Mouse (Mus musculus): ENCODE measurements around the gene Prdm13. TPM values are rescaled to one million over a fixed set of nuclear protein-coding genes. Genes with fewer than 3 reads are reported as not detected.

Prdm13 gene
- polyA plus RNA-seq, 1 experiment from 2014 or later, result 0.53 TPM

- Histone ChIP-seq H3K27me3 (ENCODE audit: control insufficient read depth, insufficient read depth, low read length) (no peaks in the 10 kb centered on the region), H3K9me3 (replicated peaks; ENCODE audit: control insufficient read depth, low read length) (no peaks in the 10 kb centered on the region), H3K4me2 (ENCODE audit: low read depth, low read length) (no peak overlapping the region), H3K4me1 (ENCODE audit: control insufficient read depth, insufficient read depth, low read length) (no peaks in the 10 kb centered on the region), H3K9ac (replicated peaks; ENCODE audit: low read length) (no peak overlapping the region), H3K4me3 (ENCODE audit: low read depth, low read length) (no peak overlapping the region), H3K27ac (replicated peaks; ENCODE audit: low read depth, low read length) (no peak overlapping the region), H3K36me3 (replicated peaks; ENCODE audit: control insufficient read depth, insufficient read depth, low read depth, low read length) (no peaks in the 10 kb centered on the region)
- 14% methylated on average over 5 of the region's 5 CpGs for WGBS
- no peak for DNase-seq (ENCODE audit: low spot score)
- ATAC-seq (replicated peaks; ENCODE audit: insufficient number of reproducible peaks, low FRiP score, low TSS enrichment, low read depth), result no peak
These were observed 19.8 kb downstream of the Prdm13 start for GRCm38 (mm10) chr4:21665961-21666360.

DNA sequence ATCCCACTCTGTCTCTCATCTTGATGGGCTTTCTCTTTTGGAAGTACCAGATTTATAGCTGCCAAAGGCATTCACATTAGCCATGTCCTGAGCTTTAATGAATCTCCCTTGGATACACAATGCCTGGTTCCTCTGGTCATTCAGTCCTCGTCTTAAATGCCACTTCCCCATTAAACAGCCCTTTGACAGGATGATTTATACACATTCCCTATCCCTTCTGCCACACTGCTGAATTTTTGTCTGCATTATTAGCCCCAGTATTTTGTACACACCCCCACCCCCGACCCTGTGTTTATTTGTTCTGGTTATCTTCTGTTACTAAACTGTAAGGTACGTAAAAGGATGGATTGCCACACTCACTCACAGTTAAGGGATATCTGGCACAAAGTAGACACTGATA is 27.6 kb downstream of the Prdm13 start:
- DNase-seq (ENCODE audit: low spot score) (no peak), ATAC-seq (replicated peaks; ENCODE audit: insufficient number of reproducible peaks, low FRiP score, low TSS enrichment, low read depth) (no peak)
- H3K36me3 ChIP-seq (replicated peaks; ENCODE audit: control insufficient read depth, insufficient read depth, low read depth, low read length), result no peaks in the 10 kb centered on the region
- H3K4me1 ChIP-seq (ENCODE audit: control insufficient read depth, insufficient read depth, low read length), result no peaks in the 10 kb centered on the region
- no peak overlapping the region for H3K9ac ChIP-seq (replicated peaks; ENCODE audit: low read length)
- no peak overlapping the region for H3K27ac ChIP-seq (replicated peaks; ENCODE audit: low read depth, low read length)
- H3K4me3 ChIP-seq (ENCODE audit: low read depth, low read length), result no peak overlapping the region
- 75% methylated on average over 3 of the region's 3 CpGs for WGBS
- no peaks in the 10 kb centered on the region for H3K27me3 ChIP-seq (ENCODE audit: control insufficient read depth, insufficient read depth, low read length)
- H3K9me3 ChIP-seq (replicated peaks; ENCODE audit: control insufficient read depth, low read length), result no peaks in the 10 kb centered on the region
- H3K4me2 ChIP-seq (ENCODE audit: low read depth, low read length), result no peak overlapping the region

GRCm38 (mm10) chr4:21629275-21629583 is 56.5 kb downstream of the Prdm13 start:
- WGBS, result 83% methylated on average over 2 of the region's 2 CpGs
- Histone ChIP-seq H3K27me3 (ENCODE audit: control insufficient read depth, insufficient read depth, low read length) (no peaks in the 10 kb centered on the region), H3K4me2 (ENCODE audit: low read depth, low read length) (no peak overlapping the region), H3K4me3 (ENCODE audit: low read depth, low read length) (no peak overlapping the region), H3K9ac (replicated peaks; ENCODE audit: low read length) (no peak overlapping the region), H3K4me1 (ENCODE audit: control insufficient read depth, insufficient read depth, low read length) (no peaks in the 10 kb centered on the region), H3K9me3 (replicated peaks; ENCODE audit: control insufficient read depth, low read length) (no peaks in the 10 kb centered on the region), H3K36me3 (replicated peaks; ENCODE audit: control insufficient read depth, insufficient read depth, low read depth, low read length) (no peaks in the 10 kb centered on the region), H3K27ac (replicated peaks; ENCODE audit: low read depth, low read length) (no peak overlapping the region)
- ATAC-seq (replicated peaks; ENCODE audit: insufficient number of reproducible peaks, low FRiP score, low TSS enrichment, low read depth) (0 out of 2 replicates have a peak, but pooled peaks have one; percentile 34), DNase-seq (ENCODE audit: low spot score) (no peak)

DNA sequence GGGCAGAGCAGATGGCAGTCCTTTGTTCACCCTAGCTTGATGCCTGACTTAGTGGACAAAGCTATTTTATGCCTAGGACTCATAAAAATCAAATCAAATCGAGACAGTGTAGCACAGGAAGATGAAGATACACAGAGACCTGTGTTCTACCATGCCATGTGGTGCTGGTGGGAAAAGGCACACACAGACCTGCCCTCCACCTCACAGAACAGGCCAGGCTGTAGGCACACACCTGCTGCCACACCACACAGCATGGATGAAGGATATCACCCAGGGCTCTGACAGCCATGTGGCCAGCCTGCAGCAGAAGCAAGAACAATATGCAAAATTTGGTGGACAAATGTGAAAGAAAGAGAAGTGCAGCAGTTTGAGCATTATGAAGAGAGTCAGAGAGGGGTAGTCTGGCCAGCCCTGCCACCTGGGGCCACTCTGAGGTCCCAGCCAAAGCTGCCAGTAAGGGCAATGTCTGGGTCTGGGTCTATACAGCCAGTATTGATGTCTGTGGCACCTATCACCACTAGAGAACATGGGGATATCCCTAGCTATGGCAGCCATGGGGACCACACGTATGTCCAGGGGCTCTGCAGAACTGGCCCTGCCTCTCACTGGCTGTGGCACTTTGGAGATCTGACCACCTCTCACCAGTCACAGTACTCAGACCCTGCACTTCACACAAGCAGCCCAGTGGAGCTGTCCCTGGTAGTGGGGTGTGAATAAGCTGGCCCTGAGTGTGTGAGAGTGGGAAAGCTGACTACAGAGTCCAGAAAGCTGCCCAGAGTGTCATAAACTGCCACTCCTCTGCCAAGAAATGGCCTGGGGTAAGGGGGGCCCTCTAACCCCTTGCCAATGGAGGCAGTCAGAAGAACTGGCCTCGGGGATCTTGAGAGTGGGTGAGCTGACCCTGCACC is 57.1 kb downstream of the Prdm13 start:
- Histone ChIP-seq H3K9ac (replicated peaks; ENCODE audit: low read length) (no peak overlapping the region), H3K9me3 (replicated peaks; ENCODE audit: control insufficient read depth, low read length) (no peaks in the 10 kb centered on the region), H3K36me3 (replicated peaks; ENCODE audit: control insufficient read depth, insufficient read depth, low read depth, low read length) (no peaks in the 10 kb centered on the region), H3K27me3 (ENCODE audit: control insufficient read depth, insufficient read depth, low read length) (no peaks in the 10 kb centered on the region), H3K4me2 (ENCODE audit: low read depth, low read length) (no peak overlapping the region), H3K4me1 (ENCODE audit: control insufficient read depth, insufficient read depth, low read length) (no peaks in the 10 kb centered on the region), H3K4me3 (ENCODE audit: low read depth, low read length) (no peak overlapping the region), H3K27ac (replicated peaks; ENCODE audit: low read depth, low read length) (no peak overlapping the region)
- DNase-seq (ENCODE audit: low spot score), result no peak
- no peak for ATAC-seq (replicated peaks; ENCODE audit: insufficient number of reproducible peaks, low FRiP score, low TSS enrichment, low read depth)
- 51% methylated on average over 3 of the region's 3 CpGs for WGBS

Other genes with a start within 250 kb of the Prdm13 start
- gene Ccnc, start 41.7 kb upstream of the Prdm13 start, polyA plus RNA-seq (2014; fragmentation: Nextera tagmentation; extraction: Ambion mirVana), result 61.3 and 67.5 TPM in 2 replicates
- gene Usp45, start 81.2 kb upstream of the Prdm13 start, polyA plus RNA-seq (2014; fragmentation: Nextera tagmentation; extraction: Ambion mirVana), result 10.3 and 11.6 TPM in 2 replicates
- gene Tstd3, start 81.2 kb upstream of the Prdm13 start, polyA plus RNA-seq (2014; fragmentation: Nextera tagmentation; extraction: Ambion mirVana), result 18.6 and 19.4 TPM in 2 replicates
- gene Pnisr, start 161.6 kb upstream of the Prdm13 start, polyA plus RNA-seq (2014; fragmentation: Nextera tagmentation; extraction: Ambion mirVana), result 158 and 175 TPM in 2 replicates
- gene Coq3, start 193.7 kb upstream of the Prdm13 start, polyA plus RNA-seq (2014; fragmentation: Nextera tagmentation; extraction: Ambion mirVana), result 13.5 and 16.5 TPM in 2 replicates
- gene Faxc, start 245.4 kb upstream of the Prdm13 start, polyA plus RNA-seq (2014; fragmentation: Nextera tagmentation; extraction: Ambion mirVana), result 15.3 and 15.7 TPM in 2 replicates

Data from embryonic facial prominence, embryonic 11.5 days (tissue).